Mouse (Mus musculus): Measurements from ENCODE around the gene Eef1akmt2. TPM values are rescaled to one million over a fixed set of nuclear protein-coding genes. Genes with fewer than 3 reads are reported as not detected.

Eef1akmt2 gene
- polyA plus RNA-seq, 1 experiment from 2014 or later, result 39.0 TPM

DNA sequence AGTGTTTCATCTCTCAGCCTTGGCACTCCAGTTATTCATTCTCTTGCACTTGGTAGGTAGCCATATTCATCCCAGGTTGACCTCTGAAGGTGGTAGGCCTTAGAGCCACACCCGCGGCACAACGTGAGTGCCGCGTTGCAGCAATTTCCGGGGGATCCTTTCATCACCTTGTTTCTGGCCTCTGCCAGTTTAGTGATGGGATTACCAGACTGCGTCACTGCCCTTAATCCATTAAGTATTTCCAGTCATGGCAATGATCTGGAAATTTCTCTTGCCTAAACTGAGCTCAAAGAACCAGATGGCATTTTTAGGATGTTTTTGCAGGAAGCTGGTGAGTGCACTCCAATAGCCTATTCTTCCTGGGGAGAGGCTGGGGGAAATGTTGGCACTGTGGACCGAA lies 37.2 kb upstream of the Eef1akmt2 start:
- no peak for ATAC-seq (ENCODE audit: low FRiP score, low TSS enrichment)
- Histone ChIP-seq H3K4me1 (replicated peaks; ENCODE audit: control insufficient read depth, insufficient read depth) (no peaks in the 10 kb centered on the region), H3K9ac (ENCODE audit: low read length) (no peak overlapping the region), H3K4me3 (ENCODE audit: low read depth, low read length) (no peak overlapping the region), H3K4me2 (replicated peaks; ENCODE audit: low read depth) (no peak overlapping the region), H3K9me3 (ENCODE audit: control insufficient read depth, low read length) (no peaks in the 10 kb centered on the region), H3K27me3 (ENCODE audit: control insufficient read depth, insufficient read depth, low read length) (no peaks in the 10 kb centered on the region), H3K27ac (replicated peaks) (no peak overlapping the region), H3K36me3 (ENCODE audit: control insufficient read depth, insufficient read depth, low read length) (no peaks in the 10 kb centered on the region; the same call in 1 of the 2 replicates)
- TF ChIP-seq CTCF (IDR thresholded peaks at IDR 0.05; ENCODE audit: low read depth) (no peak), EP300 (optimal IDR thresholded peaks at IDR 0.05) (no peak)
- DNase-seq (ENCODE audit: low spot score), result no peak
- 91% methylated on average over 8 of the region's 8 CpGs for WGBS

DNA sequence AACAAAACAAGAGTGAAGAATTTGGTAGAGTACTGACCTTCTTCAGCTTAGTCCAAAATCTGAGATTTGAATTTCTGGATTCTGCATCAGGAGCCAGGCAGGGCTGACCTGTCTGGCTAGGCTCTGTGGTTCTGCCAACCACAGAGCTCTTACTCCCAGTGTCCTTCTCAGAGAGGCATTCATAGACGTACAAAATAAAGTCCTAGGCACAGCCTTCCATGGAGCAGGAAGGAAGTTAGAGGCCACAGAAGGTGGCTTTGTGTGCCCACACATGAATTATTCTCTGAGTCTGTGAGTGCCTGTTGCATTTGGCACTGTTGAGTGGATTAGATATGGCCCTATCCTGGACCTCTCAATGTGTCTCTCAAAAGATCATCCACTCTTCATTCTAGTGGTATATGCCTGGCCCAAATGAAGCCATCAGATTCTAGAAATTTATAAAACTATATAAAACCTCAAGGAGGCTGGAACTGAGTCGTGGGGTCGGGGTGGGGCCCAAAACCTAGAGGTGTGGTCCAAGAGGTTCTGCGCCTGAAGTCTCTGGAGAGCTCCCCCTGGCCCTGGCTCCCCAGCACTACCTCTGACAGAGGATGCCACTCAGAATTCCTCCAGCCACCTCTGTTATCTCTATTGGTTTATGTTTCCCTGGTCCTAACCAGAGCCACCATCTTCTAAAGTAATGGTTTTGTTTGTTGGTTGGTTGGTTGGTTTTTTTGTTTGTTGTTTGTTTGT lies 36.2 kb upstream of the Eef1akmt2 start:
- Histone ChIP-seq H3K9ac (ENCODE audit: low read length) (no peak overlapping the region), H3K4me2 (replicated peaks; ENCODE audit: low read depth) (no peak overlapping the region), H3K27ac (replicated peaks) (no peak overlapping the region), H3K9me3 (ENCODE audit: control insufficient read depth, low read length) (no peaks in the 10 kb centered on the region), H3K4me3 (ENCODE audit: low read depth, low read length) (no peak overlapping the region), H3K4me1 (replicated peaks; ENCODE audit: control insufficient read depth, insufficient read depth) (no peaks in the 10 kb centered on the region), H3K27me3 (ENCODE audit: control insufficient read depth, insufficient read depth, low read length) (no peaks in the 10 kb centered on the region), H3K36me3 (ENCODE audit: control insufficient read depth, insufficient read depth, low read length) (no peaks in the 10 kb centered on the region; the same call in 1 of the 2 replicates)
- TF ChIP-seq CTCF (IDR thresholded peaks at IDR 0.05; ENCODE audit: low read depth) (no peak), EP300 (optimal IDR thresholded peaks at IDR 0.05) (no peak)
- WGBS, result 67% methylated on average over 4 of the region's 4 CpGs
- DNase-seq (ENCODE audit: low spot score) (no peak), ATAC-seq (ENCODE audit: low FRiP score, low TSS enrichment) (no peak)

DNA sequence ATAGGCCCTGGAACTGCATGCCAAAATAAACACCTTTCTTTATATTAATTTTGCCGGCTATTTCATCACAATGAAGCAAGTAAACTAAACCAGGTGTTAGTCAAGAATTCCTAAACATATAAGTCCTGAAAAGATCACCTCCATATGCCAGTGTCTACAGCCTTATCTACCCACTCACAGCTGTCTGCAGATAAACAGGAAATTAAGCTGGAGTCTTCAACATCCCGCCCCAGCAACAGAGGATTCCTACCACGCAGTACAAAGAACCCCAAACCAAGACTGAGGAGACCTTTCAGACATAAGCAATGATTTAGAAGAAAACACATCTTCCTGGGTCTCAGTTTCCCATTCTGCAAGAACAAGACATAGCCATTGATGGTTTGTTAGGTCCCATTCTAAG lies 35.6 kb upstream of the Eef1akmt2 start:
- Histone ChIP-seq H3K27me3 (ENCODE audit: control insufficient read depth, insufficient read depth, low read length) (no peaks in the 10 kb centered on the region), H3K4me2 (replicated peaks; ENCODE audit: low read depth) (no peak overlapping the region), H3K9ac (ENCODE audit: low read length) (no peak overlapping the region), H3K9me3 (ENCODE audit: control insufficient read depth, low read length) (no peaks in the 10 kb centered on the region), H3K4me1 (replicated peaks; ENCODE audit: control insufficient read depth, insufficient read depth) (no peaks in the 10 kb centered on the region), H3K4me3 (ENCODE audit: low read depth, low read length) (no peak overlapping the region), H3K36me3 (ENCODE audit: control insufficient read depth, insufficient read depth, low read length) (peaks cover 2% of the 10 kb centered on the region; the same call in 1 of the 2 replicates), H3K27ac (replicated peaks) (no peak overlapping the region)
- DNase-seq (ENCODE audit: low spot score), result no peak
- WGBS, result 40% methylated on average over 3 of the region's 3 CpGs
- no peak for TF ChIP-seq CTCF (IDR thresholded peaks at IDR 0.05; ENCODE audit: low read depth)
- no peak for TF ChIP-seq EP300 (optimal IDR thresholded peaks at IDR 0.05)
- no peak for ATAC-seq (ENCODE audit: low FRiP score, low TSS enrichment)

DNA sequence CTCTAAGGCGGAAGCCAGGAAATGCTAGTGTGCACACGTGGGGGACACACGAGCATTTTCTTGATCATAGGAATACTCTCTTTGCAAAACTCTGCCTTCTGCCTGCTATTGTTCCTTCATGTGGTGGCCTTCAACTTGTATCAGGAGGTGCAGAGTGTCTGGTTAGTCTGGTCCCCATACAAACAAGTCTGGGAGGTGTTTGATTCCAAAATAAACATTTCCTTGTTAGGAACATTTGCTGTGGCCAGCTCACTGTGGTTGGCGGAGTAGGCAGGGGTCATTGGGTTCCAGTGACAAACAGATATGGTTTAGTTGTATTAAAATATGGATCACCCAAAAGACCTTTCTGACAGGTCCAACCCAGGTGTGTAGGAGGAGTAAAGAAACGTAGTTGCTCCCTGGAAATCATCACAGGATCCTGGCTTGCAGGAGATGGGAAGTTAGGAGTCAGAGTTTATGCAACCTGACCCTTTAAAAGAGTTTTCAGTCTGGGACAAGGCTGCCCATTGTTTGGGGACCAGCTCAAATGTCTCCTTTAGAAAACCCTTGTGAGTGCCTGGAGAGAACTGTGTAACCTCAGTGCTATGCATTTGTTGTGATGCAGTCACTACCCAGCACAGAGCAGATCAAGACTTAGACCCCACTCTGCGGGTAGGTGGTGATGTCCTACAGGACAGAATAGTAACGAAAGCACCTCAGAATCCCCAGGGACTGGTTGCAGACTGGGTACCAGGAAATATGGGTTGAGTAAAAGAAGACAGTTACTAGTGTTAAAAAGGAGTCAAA lies 34.7 kb upstream of the Eef1akmt2 start:
- Histone ChIP-seq H3K9ac (ENCODE audit: low read length) (no peak overlapping the region), H3K4me2 (replicated peaks; ENCODE audit: low read depth) (no peak overlapping the region), H3K36me3 (ENCODE audit: control insufficient read depth, insufficient read depth, low read length) (peaks cover 5% of the 10 kb centered on the region; the same call in 1 of the 2 replicates), H3K27me3 (ENCODE audit: control insufficient read depth, insufficient read depth, low read length) (no peaks in the 10 kb centered on the region), H3K27ac (replicated peaks) (0 out of 2 replicates have a peak overlapping the region, but pooled peaks have one; percentile 30), H3K4me1 (replicated peaks; ENCODE audit: control insufficient read depth, insufficient read depth) (no peaks in the 10 kb centered on the region), H3K4me3 (ENCODE audit: low read depth, low read length) (no peak overlapping the region), H3K9me3 (ENCODE audit: control insufficient read depth, low read length) (no peaks in the 10 kb centered on the region)
- peak; percentile 20 for DNase-seq (ENCODE audit: low spot score)
- ATAC-seq (ENCODE audit: low FRiP score, low TSS enrichment), result peak; percentile 54; the same call in 1 of the 2 replicates
- 41% methylated on average over 7 of the region's 7 CpGs for WGBS
- TF ChIP-seq CTCF (IDR thresholded peaks at IDR 0.05; ENCODE audit: low read depth) (no peak), EP300 (optimal IDR thresholded peaks at IDR 0.05) (no peak)

DNA sequence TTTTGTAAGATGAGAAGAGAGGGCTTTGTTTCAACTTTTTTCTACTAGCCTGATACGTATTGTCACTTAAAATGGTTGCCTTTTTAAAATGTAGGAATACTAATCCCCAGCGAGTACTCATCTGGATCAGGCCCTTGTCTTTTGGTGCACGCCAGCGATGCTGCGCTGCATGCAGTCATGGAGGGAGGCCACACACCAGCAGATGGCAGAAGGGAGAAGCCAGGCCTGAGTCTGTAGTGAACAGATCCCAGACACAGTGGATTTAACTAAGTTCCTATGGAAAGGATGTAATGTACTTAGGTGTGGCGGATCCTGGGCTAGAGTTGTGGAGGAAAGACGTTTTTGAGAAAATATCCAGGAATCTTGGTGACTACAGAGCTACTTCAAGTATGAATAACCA lies 31.6 kb upstream of the Eef1akmt2 start:
- Histone ChIP-seq H3K27me3 (ENCODE audit: control insufficient read depth, insufficient read depth, low read length) (no peaks in the 10 kb centered on the region), H3K9ac (ENCODE audit: low read length) (no peak overlapping the region), H3K36me3 (ENCODE audit: control insufficient read depth, insufficient read depth, low read length) (peaks cover 18% of the 10 kb centered on the region), H3K9me3 (ENCODE audit: control insufficient read depth, low read length) (no peaks in the 10 kb centered on the region), H3K4me3 (ENCODE audit: low read depth, low read length) (no peak overlapping the region), H3K4me1 (replicated peaks; ENCODE audit: control insufficient read depth, insufficient read depth) (no peaks in the 10 kb centered on the region), H3K4me2 (replicated peaks; ENCODE audit: low read depth) (no peak overlapping the region), H3K27ac (replicated peaks) (no peak overlapping the region)
- no peak for TF ChIP-seq EP300 (optimal IDR thresholded peaks at IDR 0.05)
- peak; percentile 64 for TF ChIP-seq CTCF (IDR thresholded peaks at IDR 0.05; ENCODE audit: low read depth)
- ATAC-seq (ENCODE audit: low FRiP score, low TSS enrichment), result no peak
- 87% methylated on average over 7 of the region's 7 CpGs for WGBS
- no peak for DNase-seq (ENCODE audit: low spot score)

DNA sequence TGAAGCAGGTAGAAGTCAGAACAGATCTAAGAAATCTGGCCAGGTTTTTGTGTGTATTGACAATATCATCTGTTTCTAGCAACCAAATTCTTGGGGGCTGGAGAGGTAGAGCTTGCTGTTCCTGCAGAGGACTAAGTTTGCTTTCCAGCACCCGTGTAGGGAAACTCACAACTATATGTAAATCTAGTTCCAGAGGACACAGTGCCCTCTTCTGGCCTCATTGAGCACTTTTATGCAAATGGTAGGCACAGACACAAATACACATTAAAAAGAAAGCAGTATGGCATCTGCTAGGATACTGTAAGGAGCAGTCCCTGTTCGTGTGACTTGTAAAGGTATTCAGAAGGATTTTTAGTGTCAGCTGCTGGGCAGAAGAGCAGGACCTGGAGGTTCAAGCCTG lies 29.9 kb upstream of the Eef1akmt2 start:
- peaks cover 29% of the 10 kb centered on the region for H3K36me3 ChIP-seq (ENCODE audit: control insufficient read depth, insufficient read depth, low read length)
- ATAC-seq (ENCODE audit: low FRiP score, low TSS enrichment), result no peak

More for the DNA sequence above, 29.9 kb upstream of the Eef1akmt2 start:
- no peak overlapping the region for H3K4me2 ChIP-seq (replicated peaks; ENCODE audit: low read depth)
- no peaks in the 10 kb centered on the region for H3K9me3 ChIP-seq (ENCODE audit: control insufficient read depth, low read length)
- no peak overlapping the region for H3K4me3 ChIP-seq (ENCODE audit: low read depth, low read length)
- WGBS, result 72% methylated on average over 2 of the region's 2 CpGs
- no peak overlapping the region for H3K27ac ChIP-seq (replicated peaks)
- no peaks in the 10 kb centered on the region for H3K4me1 ChIP-seq (replicated peaks; ENCODE audit: control insufficient read depth, insufficient read depth)
- no peaks in the 10 kb centered on the region for H3K27me3 ChIP-seq (ENCODE audit: control insufficient read depth, insufficient read depth, low read length)
- DNase-seq (ENCODE audit: low spot score), result no peak
- TF ChIP-seq CTCF (IDR thresholded peaks at IDR 0.05; ENCODE audit: low read depth), result peak; percentile 66
- no peak for TF ChIP-seq EP300 (optimal IDR thresholded peaks at IDR 0.05)
- no peak overlapping the region for H3K9ac ChIP-seq (ENCODE audit: low read length)

Measured in stomach, postnatal 0 days (tissue).